Mouse (Mus musculus) retina, embryonic 14.5 days (tissue): ENCODE data around the gene Prdm2.

Source experiments
- DNase-seq: peaks from one replicate; pipeline ENCODE4 v3.0.0-alpha.2; 2015; ENCODE audit warnings: low spot score

The Prdm2 gene

DNA sequence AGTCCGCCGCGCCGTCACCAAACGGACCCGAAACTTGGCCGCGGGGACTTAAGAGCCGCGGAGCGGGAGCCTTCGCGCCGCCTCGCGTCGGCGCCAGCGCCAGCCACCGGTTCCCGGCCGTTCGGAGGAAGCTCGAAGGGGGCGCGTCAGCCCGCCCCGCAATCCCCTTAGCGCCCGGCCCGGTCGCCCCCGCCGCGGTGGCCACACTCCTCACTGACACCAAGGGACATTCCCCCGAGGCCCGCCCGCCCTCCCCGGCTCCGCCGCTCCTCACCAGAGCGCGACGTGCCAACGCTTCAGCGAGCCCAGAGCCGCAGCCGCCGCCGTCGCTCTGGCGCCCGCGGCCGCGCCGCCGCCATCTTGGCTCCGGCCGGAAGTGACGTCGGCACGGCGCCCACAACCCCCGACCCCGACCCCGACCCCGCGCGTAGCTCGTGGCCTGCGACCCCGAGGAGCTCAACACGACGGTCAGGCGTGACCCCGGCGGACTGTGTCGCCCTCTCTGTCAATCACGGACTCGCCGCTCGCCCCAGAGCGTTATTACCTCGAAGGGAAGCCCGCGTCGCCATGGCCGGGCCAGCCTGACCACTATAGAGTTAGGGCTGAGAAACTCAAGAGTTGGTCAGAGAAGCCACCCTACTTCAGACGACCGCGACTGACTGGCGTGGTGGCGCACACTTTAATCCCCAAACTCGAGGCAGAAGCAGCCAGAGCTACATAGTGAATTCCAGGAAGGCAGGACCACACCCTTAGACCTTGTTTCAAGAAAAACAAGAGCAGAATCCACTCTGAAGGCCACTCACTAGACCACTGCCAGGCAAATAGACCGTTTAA, at the start of gene Prdm2:
Gene Prdm2, minus strand, starts transcription at position 655 of the 834 bp plus-strand sequence.
- peak; percentile 79 for DNase-seq

DNA sequence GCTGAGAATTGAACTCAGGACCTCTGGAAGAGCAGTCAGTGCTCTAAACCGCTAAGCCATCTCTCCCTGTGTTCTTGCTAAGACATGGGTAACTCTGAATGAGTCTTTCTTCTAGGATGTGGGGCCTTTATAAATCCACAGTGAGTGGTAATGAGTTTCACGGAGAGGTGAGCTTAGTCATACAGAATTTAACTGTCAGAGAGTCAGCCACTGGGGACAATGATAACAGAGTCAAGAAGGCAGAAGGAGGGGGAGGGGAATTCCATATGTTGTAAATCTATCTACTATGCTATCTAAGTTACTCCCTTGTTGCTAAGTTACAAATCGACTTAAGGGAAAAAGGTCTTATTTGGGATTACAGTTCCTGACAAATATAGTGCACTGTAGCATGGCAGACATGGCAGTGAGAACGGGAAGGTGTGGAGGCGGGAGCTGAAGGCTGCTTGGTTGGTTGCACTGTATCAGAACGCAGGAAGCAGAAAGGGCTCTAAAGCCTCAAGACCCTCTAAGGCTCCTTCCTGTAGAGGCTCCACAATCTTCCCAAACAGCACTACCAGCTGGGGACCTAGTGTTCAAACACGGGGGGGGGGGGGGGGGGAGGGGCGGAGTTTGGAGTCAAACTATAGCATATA, 47.0 kb upstream of the Prdm2 start:
- peak; percentile 32 for DNase-seq

DNA sequence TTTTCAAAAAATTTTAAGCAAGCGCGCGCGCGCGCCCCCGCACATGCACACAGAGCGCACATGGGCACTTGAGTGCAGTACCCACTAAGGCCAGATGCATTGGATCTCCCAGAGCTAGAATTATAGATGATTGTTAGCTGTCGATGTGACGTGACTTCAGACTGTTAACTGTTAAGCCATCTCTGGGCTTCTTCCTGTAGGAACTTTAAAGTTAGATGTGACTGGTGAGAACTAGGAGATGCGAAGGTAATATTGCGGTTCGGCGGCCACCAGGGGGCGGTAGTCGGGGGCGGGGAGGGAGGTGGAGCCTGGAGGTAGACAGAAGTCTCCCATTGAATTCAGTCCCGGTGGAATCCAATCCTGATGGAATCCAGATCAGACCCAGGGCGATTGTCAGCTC, 45.7 kb upstream of the Prdm2 start:
- peak; percentile 44 for DNase-seq

DNA sequence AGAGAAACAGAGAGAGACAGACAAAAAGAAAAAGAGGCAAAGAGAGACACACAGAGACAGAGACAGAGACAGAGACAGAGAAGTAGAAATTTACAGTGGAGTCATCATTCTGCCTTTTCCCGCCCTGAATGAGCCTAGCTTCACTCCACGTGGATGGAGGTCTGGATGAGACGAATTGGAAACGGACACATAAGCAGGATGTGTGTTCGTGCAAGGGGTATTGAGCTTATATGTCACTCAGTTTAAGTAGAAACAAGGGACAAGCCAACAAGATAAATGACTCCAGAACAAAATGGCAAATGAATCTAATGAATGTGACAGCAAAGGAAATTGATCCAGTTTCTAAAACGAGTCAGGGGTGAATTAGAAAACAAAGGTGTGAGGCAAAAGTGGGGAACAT, 45.2 kb upstream of the Prdm2 start:
- DNase-seq, result no peak

DNA sequence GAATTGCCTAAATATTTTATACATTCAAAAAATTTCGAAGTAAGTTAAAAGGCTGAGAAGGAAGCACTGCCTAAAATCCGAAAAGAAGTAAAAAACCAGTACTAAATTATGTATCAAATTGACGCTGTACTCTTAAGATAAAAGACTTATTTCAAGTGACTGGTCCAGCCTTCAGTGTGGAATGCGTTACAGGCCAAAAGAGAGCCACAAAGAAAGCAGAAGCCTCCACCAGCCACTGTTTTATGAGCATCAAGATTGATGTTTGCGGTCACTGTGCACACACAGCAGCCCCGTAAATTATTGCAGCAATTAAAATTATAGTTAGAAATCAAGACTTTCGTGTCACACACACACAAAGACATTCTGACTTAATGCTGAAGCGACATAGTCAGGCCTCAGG, 42.7 kb upstream of the Prdm2 start:
- DNase-seq, result no peak

DNA sequence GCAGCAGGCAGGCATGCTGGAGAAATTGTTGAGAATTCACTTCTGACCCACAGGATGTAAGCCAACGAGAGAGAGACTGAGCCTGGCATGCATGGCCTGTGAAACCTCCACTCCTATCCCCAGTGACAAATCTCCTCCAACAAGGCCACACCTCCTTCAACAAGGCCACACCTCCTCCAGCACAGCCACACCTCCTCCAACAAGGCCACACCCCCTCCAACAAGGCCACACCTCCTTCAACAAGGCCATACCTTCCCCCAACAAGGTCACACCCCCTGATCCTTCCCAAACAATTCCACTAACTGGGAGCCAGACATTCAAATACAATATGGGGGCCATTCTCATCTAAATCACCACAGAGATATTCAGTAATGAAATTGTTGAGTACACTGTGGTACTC, 40.6 kb upstream of the Prdm2 start:
- no peak for DNase-seq

DNA sequence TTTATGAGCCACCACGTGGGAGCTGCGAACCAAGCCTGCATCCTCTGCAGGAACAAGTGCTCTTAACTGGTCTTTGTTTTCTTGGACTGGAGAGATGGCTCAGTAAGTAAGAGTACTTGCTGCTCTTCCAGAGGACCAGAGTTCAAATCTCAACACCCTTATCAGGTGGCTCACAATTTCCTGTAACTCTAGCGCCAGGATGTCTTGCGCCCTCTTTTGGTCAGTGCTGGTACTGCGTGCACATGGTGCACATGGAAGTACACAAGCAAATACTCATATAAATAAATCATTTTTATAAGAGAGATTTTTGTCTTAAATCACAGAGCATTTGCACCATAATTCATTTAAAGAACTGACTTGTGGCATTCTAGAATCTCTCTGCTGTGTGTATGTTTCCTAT, 35.3 kb upstream of the Prdm2 start:
- DNase-seq, result peak; percentile 28

DNA sequence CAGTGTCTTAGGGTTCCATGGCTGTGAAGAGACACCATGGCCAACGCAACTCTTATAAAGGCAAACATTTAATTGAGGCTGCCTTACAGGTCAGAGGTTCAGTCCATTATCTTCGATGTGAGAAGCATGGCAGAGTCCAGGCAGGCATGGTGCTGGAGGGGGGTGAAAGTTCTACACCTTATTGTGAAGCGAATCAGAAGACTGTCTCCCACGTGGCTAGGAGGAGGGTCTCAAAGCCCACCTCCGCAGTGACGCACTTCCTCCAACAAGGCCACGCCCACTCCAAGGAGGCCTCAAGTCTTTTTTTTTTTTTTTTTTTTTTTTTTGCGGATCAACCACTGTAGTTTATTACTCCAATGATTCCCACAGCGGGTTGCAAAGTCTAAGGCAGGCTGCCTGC, 28.5 kb upstream of the Prdm2 start:
- no peak for DNase-seq

DNA sequence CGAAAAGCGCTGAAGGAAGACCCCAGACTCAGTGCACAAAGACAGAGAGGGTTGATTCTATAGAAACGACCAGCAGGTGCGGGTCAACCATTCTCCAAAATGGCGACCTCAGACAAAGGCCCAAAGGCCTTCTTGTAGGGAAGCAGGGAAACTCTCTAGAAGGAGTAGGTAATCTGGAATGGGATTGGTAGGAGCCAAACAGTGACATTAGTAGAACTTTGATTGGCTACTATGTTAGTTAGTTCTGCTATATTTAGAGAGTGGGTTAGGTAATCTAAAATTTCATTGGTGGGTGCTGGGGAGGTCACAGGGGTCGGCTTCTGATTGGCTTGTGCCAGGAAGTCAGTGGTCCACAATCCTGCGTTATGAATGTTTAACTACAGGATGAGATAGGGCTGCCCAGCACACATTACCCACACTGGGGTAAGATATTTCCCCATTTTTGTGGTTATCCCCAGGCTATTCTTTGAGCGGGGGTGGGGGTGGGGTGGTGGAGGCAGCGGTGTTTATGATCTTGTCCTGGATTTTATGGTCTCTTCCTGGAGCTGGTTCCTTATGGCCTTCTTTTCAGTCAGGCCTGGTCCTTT, 26.9 kb upstream of the Prdm2 start:
- no peak for DNase-seq

DNA sequence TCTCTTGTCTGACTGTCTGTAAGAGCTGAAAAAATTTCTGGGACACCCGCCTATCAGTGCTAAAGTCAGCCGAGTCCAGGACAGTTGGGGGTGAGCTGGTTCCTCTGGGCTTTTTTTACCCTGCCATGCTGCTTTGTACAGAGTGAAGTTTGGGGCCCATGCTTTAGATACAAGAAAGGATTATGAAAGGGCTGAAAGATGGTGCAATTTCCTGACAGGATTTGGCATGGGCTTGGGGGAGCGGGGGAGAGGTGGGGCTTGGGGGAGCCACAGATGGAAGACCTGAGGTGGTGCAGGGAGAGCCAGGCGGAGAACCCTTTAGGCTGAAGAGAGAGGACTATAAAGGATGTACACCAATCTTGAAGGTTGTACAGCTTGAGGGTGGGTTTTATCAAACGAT, 26.3 kb upstream of the Prdm2 start:
- DNase-seq, result no peak

DNA sequence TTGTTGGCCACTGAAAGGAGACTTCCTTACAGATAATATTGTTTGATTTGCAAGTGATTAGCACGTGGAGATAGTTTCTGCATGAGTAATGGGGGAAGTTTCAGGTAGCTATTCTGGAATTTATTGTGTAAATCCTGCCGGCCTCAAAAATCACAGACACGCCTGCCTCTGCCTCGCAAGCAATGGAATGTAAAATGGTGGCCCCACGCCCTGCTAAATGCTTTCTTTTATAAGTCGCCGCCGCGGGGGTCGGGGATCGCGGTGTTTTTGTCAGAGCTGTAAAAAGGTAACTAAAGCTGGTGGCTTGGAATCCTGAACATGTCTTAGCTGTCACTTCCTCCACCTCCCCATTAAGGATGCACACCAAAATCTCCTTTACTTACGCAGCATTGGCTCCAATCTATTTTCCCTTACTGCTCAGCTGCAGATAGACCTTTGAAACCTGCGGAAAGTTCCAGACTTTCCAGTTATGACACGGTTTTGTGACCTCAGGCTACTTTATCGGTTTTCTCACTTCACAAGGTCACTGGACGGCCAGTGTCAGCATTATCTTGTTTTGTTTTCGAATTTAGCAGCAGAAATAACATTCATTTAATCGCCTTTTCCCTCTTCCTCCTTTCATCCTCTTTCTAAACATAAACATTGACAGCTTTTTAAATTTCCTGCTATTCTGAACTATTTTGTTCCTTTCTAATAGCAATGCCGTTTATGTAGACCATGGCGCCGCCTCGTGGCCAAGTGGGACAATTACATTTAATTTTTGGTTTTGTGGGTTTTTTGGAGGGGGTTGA, 25.6 kb upstream of the Prdm2 start:
- DNase-seq, result peak; percentile 66

DNA sequence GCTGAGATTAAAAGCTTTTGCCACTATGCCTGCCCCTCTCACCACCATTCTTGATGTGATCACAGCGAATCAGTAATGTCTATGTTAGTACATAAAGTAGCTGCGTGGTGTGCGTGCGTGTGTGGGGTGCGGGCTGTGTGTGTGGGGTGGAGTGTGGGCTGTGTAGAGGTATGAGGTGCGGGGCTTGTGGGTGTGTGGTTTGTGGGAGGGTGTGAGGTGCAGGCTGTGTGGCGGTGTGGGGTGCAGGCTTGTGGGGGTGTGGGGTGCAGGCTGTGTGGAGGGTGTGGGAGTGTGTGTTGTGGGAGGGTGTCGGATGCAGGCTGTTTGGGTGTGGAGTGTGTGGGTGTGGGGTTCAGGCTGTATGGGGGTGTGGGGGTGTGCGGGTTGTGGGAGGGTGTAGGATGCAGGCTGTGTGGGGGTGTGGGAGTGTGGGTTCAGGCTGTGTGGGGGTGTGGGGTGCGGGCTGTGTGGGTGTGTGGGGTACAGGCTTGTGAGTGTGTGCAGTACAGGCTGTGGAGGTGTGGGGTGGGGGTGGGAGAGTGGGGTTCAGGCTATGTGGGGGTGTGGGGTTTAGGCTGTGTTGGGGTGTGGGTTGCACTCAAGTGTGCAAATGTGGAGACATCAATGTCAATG, 19.1 kb upstream of the Prdm2 start:
- no peak for DNase-seq

DNA sequence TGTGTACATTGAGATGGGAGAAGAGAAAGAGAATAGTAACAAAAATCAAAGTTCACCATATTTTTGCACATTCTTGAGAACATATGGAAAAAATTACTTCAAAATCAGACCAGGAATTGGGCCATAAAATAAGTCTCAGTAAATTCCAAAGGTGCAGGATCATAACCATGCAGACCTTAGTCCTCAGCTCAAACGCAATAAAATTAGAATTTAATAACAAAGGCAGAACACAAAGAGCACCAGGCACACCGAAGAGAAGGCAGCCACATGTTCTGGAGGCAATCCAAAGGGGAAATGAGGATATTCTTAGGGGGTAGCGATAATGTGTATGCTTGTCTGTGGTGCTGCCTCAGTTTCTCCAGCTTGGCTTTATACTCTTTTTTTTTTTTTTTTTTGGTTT, 18.3 kb upstream of the Prdm2 start:
- DNase-seq, result no peak

DNA sequence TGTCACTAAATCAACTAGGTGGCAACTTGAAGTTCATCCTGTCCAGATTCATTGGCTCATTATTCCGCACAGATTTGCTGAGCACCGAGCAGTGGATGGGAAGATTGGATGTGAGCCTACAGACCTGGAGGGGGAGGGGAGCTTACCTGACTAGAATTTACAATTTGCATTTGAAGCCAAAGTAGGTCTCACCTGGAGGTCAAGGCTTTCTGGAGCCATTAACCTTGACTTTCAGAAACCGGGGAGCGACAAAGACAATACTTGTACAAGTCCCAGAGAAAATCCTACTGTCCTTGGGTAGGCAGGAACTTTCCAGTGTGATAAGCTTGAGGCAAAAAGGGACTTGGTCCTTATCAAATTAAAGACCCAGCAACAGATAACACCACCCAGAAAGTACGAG, 15.2 kb upstream of the Prdm2 start:
- no peak for DNase-seq

DNA sequence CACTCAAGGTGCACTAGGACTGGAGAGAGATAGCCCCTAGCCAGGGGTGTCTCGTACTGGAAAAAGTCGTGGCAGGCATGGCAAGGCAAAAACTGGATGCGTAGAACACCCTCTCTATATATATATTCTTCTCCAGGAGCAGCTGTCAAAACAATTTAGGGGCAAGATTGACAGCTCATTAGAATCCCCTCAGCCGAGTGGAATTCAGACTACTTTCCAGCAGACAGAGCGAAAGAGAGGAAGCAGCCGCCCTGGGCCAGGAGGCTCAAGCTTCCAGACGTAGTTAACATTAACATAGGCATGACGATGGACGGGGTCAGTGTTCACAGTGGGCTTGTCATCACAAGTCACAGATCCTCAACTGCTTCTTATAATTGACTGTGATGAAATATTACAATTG, 13.1 kb upstream of the Prdm2 start:
- peak; percentile 40 for DNase-seq

DNA sequence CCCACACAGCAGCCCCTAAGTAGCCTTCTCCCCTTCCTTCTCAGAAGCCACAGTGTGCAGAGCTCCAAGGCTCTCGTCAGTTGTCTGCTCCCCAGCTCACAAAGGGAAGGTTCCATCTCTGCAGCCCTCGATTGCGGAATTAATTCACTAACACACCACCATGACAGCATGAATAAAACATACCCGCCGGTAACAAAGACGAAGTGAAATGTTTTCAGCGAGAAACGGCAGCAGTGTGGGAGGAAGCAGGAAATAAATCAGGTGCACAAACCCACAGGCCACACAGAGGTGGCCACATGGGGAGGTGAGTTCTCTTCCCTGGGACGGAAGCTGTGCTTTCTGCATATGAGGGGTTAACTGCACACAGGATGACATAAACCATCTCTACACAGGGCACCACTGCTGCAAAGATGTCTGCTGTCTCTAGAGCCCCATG, 6.5 kb upstream of the Prdm2 start:
- no peak for DNase-seq

DNA sequence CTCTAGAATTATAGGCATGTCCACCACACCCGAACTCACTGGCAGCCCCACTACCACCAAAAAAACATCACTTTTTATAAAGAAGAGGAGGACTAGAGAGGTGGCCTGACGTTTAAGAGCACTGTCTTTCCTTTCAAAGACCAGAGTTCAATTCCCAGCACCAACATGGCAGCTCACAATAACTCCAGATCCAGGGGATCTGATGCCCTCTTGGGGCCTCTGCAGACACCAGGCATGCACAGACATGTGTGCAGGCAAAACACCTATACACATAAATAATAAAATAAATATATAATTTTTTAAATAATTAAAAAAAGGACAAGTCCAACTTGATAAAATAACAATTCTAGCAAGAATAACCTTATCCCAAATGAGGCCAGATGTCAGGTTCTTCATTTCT, 6.1 kb upstream of the Prdm2 start:
- DNase-seq, result no peak

DNA sequence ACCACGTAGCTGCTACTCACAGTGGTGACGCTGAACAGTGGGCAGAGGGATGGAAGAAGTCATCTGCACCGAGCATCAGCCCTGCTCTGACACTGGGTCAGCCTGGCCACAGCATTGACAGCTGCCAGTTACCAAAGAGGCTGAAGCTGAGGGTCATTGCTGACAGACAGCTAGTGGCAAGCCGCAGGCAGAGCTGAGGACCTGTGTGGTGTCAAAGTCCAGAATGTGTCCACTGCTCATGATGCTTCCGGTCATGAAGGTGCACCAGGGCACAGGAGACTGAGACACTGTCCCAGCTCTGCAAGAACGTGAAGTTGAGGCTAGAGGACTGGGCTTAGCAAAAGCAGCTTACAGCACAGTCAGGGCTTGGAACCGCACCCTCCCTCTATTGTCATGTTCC, 4.4 kb upstream of the Prdm2 start:
- no peak for DNase-seq

DNA sequence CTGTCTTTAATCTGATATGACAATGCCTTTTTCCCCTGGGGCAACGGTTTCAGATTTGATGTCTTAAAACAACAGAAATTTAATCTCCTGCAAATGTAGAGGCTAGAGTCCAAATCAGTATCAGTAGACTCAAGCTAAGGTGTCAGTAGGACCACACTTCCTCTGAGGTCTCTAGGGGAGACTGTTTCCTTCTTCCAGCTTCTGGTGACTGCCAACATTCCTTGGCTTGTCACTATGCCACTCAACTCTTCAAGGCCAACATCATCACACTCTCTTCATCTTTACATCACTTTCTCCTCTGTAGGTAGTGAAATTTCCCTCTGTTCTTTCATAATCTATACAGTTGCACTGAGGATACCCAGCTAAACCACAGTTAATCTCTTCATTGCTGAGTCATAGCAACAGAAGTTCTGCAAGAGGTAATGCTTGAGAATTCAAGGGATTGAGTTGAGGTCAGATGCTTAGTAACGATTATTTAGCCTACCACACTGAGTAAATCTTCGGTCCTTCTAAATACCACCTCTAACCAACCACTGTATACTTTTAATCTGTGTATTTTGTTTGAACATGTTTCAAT, 1.5 kb upstream of the Prdm2 start:
- DNase-seq, result no peak

DNA sequence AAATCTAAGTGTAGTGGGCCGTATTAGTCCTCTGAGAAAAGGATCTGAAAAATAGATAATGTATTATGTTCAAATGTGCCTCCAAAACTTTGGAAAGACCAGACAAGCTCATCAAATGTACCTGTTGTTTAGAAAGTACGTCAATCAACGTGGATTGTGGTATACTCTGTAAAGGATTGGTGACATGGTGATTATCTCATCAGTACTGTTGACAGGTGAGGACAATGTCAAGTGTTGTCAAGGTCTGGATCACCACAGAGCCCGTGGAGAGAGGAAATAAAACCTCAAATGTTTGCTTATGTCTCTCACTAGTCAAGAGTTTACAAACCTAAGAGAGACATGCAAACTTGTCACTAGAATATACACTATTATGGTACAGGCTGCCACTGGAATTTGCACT, 776 bp upstream of the Prdm2 start:
- DNase-seq, result no peak

DNA sequence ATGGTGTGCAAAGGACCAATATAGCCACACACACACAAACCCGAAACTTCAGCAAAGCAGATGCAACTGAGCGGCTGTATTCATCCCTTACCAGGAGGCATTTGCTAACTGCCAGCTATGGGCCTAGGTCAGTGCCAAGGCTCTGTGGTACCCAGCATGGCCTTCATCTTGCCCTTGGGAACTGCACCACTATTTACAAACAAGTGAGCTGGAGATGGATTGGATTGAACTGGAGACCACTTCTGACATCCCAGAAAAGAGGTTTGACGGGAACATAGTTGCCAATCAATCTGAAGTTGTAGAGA, 332 bp upstream of the Prdm2 start:
- DNase-seq, result no peak
